ENCODE assay signal across 8 mouse cellular contexts in the genomic region with DNA sequence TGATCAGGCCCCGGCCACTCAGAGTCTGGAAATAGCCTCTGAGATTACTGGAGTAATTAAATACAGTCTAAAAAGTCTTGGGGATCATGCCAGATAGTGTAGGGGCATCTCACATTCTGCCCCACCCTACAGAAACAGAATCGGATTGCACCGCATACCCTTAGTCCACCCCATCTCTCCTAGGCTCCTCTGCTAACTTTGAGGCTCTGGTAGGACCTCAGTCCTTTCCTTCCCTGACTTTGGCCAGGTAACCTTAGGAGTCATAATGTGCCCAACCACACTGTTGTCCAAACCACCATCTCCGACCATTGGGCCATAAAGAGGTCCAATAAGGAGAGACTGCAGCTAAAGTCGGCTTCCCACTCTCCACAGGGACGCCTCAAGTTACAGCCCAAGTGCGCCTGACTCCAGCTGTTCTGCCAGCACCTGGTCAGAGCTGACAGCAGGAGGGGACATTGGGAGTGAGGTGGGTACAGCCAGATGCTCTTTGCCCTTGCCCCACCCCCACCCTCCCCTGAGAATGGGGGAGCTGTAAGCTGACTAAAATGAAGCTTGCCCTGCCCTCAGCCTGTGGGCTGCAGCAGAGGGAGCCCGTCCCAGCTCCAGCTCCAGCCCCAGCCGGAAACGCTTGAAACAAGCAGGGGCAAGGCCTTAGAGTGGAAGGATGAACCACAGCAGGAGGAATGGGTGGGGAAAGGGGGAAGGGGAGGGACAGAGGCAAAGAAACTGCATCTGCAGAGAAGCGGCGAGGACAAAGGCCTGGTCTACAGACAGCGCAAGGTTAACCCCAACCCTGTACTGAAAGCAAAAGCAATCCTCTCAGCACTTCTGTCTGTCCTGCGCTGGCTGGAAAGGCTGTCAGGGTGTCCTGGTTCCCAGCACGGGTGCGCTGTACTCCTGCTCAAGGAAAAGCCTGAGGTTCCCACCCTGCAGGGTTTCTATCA. TPM values are rescaled to one million over a fixed set of nuclear protein-coding genes. Genes with fewer than 3 reads are reported as not detected.
DNase-seq lines count a peak whose midpoint lies in the region; ATAC-seq and TF ChIP-seq lines count a peak whose summit lies in the region.

No protein-coding gene starts in this region.

- TF ChIP-seq EP300 in heart, postnatal 0 days (IDR thresholded peaks at IDR 0.05; ENCODE audit: low read depth) = no peak

- H3K27ac ChIP-seq in heart, postnatal 0 days (ENCODE audit: low read depth) = peak overlapping the region; percentile 26; the same call in 1 of the 2 replicates
- H3K27ac ChIP-seq in limb, embryonic 13.5 days = no peak overlapping the region
- no peak overlapping the region for H3K27ac ChIP-seq in midbrain, postnatal 0 days (ENCODE audit: low read depth, low read length)

- no peak for TF ChIP-seq CTCF in heart, postnatal 0 days (IDR thresholded peaks at IDR 0.05; ENCODE audit: low read depth)
- peak; percentile 9; the same call in 1 of the 2 replicates for TF ChIP-seq CTCF in midbrain, postnatal 0 days (IDR thresholded peaks at IDR 0.05)

- H3K4me2 ChIP-seq in heart, postnatal 0 days (ENCODE audit: low read depth, low read length) = peak overlapping the region; percentile 40
- peak overlapping the region; percentile 48 for H3K4me2 ChIP-seq in limb, embryonic 13.5 days (replicated peaks)
- 0 out of 2 replicates have a peak overlapping the region, but pooled peaks have one; percentile 15 for H3K4me2 ChIP-seq in midbrain, postnatal 0 days (ENCODE audit: low read depth, low read length, poor library complexity, severe bottlenecking)

- ATAC-seq in CD4-positive, CD25-positive, alpha-beta regulatory T cell, adult 4 months = peak; percentile 27
- ATAC-seq in activated CD4-positive, CD25-positive, alpha-beta regulatory T cell, adult 4 months = peak; percentile 8
- peak; percentile 49; the same call in 1 of the 2 replicates for ATAC-seq in heart, postnatal 0 days (ENCODE audit: insufficient read depth, low read depth)
- ATAC-seq in limb, embryonic 13.5 days (ENCODE audit: low FRiP score, low read depth) = peak; percentile 77
- ATAC-seq in midbrain, postnatal 0 days (ENCODE audit: low FRiP score) = 0 out of 2 replicates have a peak, but pooled peaks have one; percentile 20

- H3K36me3 ChIP-seq in heart, postnatal 0 days (replicated peaks; ENCODE audit: control insufficient read depth, insufficient read depth, low read length) = no peaks in the 10 kb centered on the region
- H3K36me3 ChIP-seq in limb, embryonic 13.5 days = no peaks in the 10 kb centered on the region
- H3K36me3 ChIP-seq in midbrain, postnatal 0 days (ENCODE audit: insufficient read depth, low read length) = no peaks in the 10 kb centered on the region

- peaks cover 20% of the 10 kb centered on the region for H3K4me1 ChIP-seq in heart, postnatal 0 days (ENCODE audit: control insufficient read depth, insufficient read depth)
- peaks cover 18% of the 10 kb centered on the region for H3K4me1 ChIP-seq in limb, embryonic 13.5 days
- H3K4me1 ChIP-seq in midbrain, postnatal 0 days (ENCODE audit: insufficient read depth, low read length) = peaks cover 3% of the 10 kb centered on the region; the same call in 1 of the 2 replicates

- H3K27me3 ChIP-seq in heart, postnatal 0 days (ENCODE audit: control insufficient read depth, insufficient read depth, low read length) = no peaks in the 10 kb centered on the region
- no peaks in the 10 kb centered on the region for H3K27me3 ChIP-seq in limb, embryonic 13.5 days
- no peaks in the 10 kb centered on the region for H3K27me3 ChIP-seq in midbrain, postnatal 0 days (ENCODE audit: insufficient read depth, low read length)

- no peaks in the 10 kb centered on the region for H3K9me3 ChIP-seq in heart, postnatal 0 days (replicated peaks; ENCODE audit: control insufficient read depth, low read length)
- no peaks in the 10 kb centered on the region for H3K9me3 ChIP-seq in limb, embryonic 13.5 days
- no peaks in the 10 kb centered on the region for H3K9me3 ChIP-seq in midbrain, postnatal 0 days (ENCODE audit: low read length)

- no peak overlapping the region for H3K4me3 ChIP-seq in heart, postnatal 0 days (ENCODE audit: low read depth, low read length)
- H3K4me3 ChIP-seq in limb, embryonic 13.5 days = peak overlapping the region; percentile 12; the same call in 1 of the 2 replicates
- no peak overlapping the region for H3K4me3 ChIP-seq in midbrain, postnatal 0 days (ENCODE audit: low read depth, low read length)

- 0 out of 2 replicates have a peak overlapping the region, but pooled peaks have one; percentile 3 for H3K9ac ChIP-seq in heart, postnatal 0 days (replicated peaks; ENCODE audit: low read depth, low read length)
- H3K9ac ChIP-seq in limb, embryonic 13.5 days = peak overlapping the region; percentile 58
- H3K9ac ChIP-seq in midbrain, postnatal 0 days (replicated peaks; ENCODE audit: low read length, poor library complexity, severe bottlenecking) = 0 out of 2 replicates have a peak overlapping the region, but pooled peaks have one; percentile 13

- no peak for DNase-seq in heart, postnatal 0 days (ENCODE audit: low spot score)
- DNase-seq in midbrain, postnatal 0 days (ENCODE audit: low spot score) = no peak
- DNase-seq in frontal cortex, postnatal 10 days (ENCODE audit: low spot score in 2 of 2) = no peak
- no peak for DNase-seq in B cell, adult 2 months
- no peak for DNase-seq in adrenal gland, adult 8-10 months

- 37% methylated on average over 16 of the region's 16 CpGs for WGBS in heart, postnatal 0 days
- 17% methylated on average over 16 of the region's 16 CpGs for WGBS in limb, embryonic 13.5 days
- 34% methylated on average over 16 of the region's 16 CpGs for WGBS in midbrain, postnatal 0 days

RNA-seq across cellular contexts. Expression of gene Mapkapk3, which starts 10.0 kb away (rescaled TPM):
- polyA plus RNA-seq in CD4-positive, CD25-positive, alpha-beta regulatory T cell, adult 4 months (2017; shearing (Covaris generic)) = 10 to 100 TPM; 52.7 to 58.5 TPM
- 10 to 100 TPM; 57.5 to 62.0 TPM for polyA plus RNA-seq in activated CD4-positive, CD25-positive, alpha-beta regulatory T cell, adult 4 months (2017; shearing (Covaris generic))
- 14.8 and 24.0 TPM in 2 replicates for total RNA-seq in heart, postnatal 0 days (2014; rRNA removed; ENCODE audit: low replicate concordance)
- 13.0 and 15.1 TPM in 2 replicates for polyA plus RNA-seq in heart, postnatal 0 days (2015; fragmentation: Nextera tagmentation; extraction: Ambion mirVana)
- 6.3 and 6.7 TPM in 2 replicates for polyA plus RNA-seq in limb, embryonic 13.5 days (2015; fragmentation: Nextera tagmentation; extraction: Ambion mirVana)
- total RNA-seq in midbrain, postnatal 0 days (2014; rRNA removed) = 2.3 and 3.2 TPM in 2 replicates
- polyA plus RNA-seq in midbrain, postnatal 0 days (2015; fragmentation: Nextera tagmentation; extraction: Ambion mirVana) = 1.3 and 2.2 TPM in 2 replicates
- 10 to 100 TPM; 32.7 to 41.4 (median 34.9) TPM for total RNA-seq in adrenal gland, adult 8-10 months (2022)

RNA-seq across cellular contexts. Expression of gene Cish, which starts 16.2 kb away (rescaled TPM):
- polyA plus RNA-seq in CD4-positive, CD25-positive, alpha-beta regulatory T cell, adult 4 months (2017; shearing (Covaris generic)) = 100 to 1,000 TPM; 102 to 161 TPM
- 100 to 1,000 TPM; 116 to 135 TPM for polyA plus RNA-seq in activated CD4-positive, CD25-positive, alpha-beta regulatory T cell, adult 4 months (2017; shearing (Covaris generic))
- total RNA-seq in heart, postnatal 0 days (2014; rRNA removed; ENCODE audit: low replicate concordance) = 44.8 and 62.6 TPM in 2 replicates
- 136 and 149 TPM in 2 replicates for polyA plus RNA-seq in heart, postnatal 0 days (2015; fragmentation: Nextera tagmentation; extraction: Ambion mirVana)
- polyA plus RNA-seq in limb, embryonic 13.5 days (2015; fragmentation: Nextera tagmentation; extraction: Ambion mirVana) = 9.8 and 9.9 TPM in 2 replicates
- 2.4 and 6.0 TPM in 2 replicates for total RNA-seq in midbrain, postnatal 0 days (2014; rRNA removed)
- polyA plus RNA-seq in midbrain, postnatal 0 days (2015; fragmentation: Nextera tagmentation; extraction: Ambion mirVana) = 6.5 and 6.7 TPM in 2 replicates
- total RNA-seq in adrenal gland, adult 8-10 months (2022) = 10 to 100 TPM in 1 of 4 experiments, 1 to 10 TPM in 3; 4.1 to 62.8 (median 6.5) TPM

RNA-seq across cellular contexts. Expression of gene Dock3, which starts 47.9 kb away (rescaled TPM):
- under 1 TPM in 1 of 2 experiments, not detected in 1; 0.05 TPM for polyA plus RNA-seq in CD4-positive, CD25-positive, alpha-beta regulatory T cell, adult 4 months (2017; shearing (Covaris generic))
- under 1 TPM in 1 of 2 experiments, not detected in 1; 0.24 TPM for polyA plus RNA-seq in activated CD4-positive, CD25-positive, alpha-beta regulatory T cell, adult 4 months (2017; shearing (Covaris generic))
- total RNA-seq in heart, postnatal 0 days (2014; rRNA removed; ENCODE audit: low replicate concordance) = 0.08 and 11.6 TPM in 2 replicates
- polyA plus RNA-seq in heart, postnatal 0 days (2015; fragmentation: Nextera tagmentation; extraction: Ambion mirVana) = 0.16 and 0.21 TPM in 2 replicates
- polyA plus RNA-seq in limb, embryonic 13.5 days (2015; fragmentation: Nextera tagmentation; extraction: Ambion mirVana) = 0.37 and 0.64 TPM in 2 replicates
- 56.3 and 58.8 TPM in 2 replicates for total RNA-seq in midbrain, postnatal 0 days (2014; rRNA removed)
- 17.7 and 20.5 TPM in 2 replicates for polyA plus RNA-seq in midbrain, postnatal 0 days (2015; fragmentation: Nextera tagmentation; extraction: Ambion mirVana)
- total RNA-seq in adrenal gland, adult 8-10 months (2022) = 10 to 100 TPM in 2 of 4 experiments, 1 to 10 TPM in 2; 6.1 to 14.8 (median 10.0) TPM

RNA-seq across cellular contexts. Expression of gene Hemk1, which starts 58.5 kb away (rescaled TPM):
- polyA plus RNA-seq in CD4-positive, CD25-positive, alpha-beta regulatory T cell, adult 4 months (2017; shearing (Covaris generic)) = 10 to 100 TPM; 27.8 to 29.1 TPM
- polyA plus RNA-seq in activated CD4-positive, CD25-positive, alpha-beta regulatory T cell, adult 4 months (2017; shearing (Covaris generic)) = 10 to 100 TPM; 25.4 to 27.3 TPM
- 4.8 and 28.7 TPM in 2 replicates for total RNA-seq in heart, postnatal 0 days (2014; rRNA removed; ENCODE audit: low replicate concordance)
- 12.3 and 15.3 TPM in 2 replicates for polyA plus RNA-seq in heart, postnatal 0 days (2015; fragmentation: Nextera tagmentation; extraction: Ambion mirVana)
- 12.6 and 14.4 TPM in 2 replicates for polyA plus RNA-seq in limb, embryonic 13.5 days (2015; fragmentation: Nextera tagmentation; extraction: Ambion mirVana)
- 15.8 and 21.3 TPM in 2 replicates for total RNA-seq in midbrain, postnatal 0 days (2014; rRNA removed)
- polyA plus RNA-seq in midbrain, postnatal 0 days (2015; fragmentation: Nextera tagmentation; extraction: Ambion mirVana) = 15.9 and 19.4 TPM in 2 replicates
- total RNA-seq in adrenal gland, adult 8-10 months (2022) = 10 to 100 TPM; 11.6 to 19.6 (median 17.9) TPM

Comparison
In these comparisons a context has a peak if more than half of its experiments do, and no peak if none do; other contexts are left out.
1. ATAC-seq: peak in every context shown above with its lines; median percentile 77 in limb, embryonic 13.5 days; 49 in heart, postnatal 0 days; 27 in CD4-positive, CD25-positive, alpha-beta regulatory T cell, adult 4 months; 20 in midbrain, postnatal 0 days; 8 in activated CD4-positive, CD25-positive, alpha-beta regulatory T cell, adult 4 months.
2. H3K9ac ChIP-seq: peak in every context shown above with its lines; median percentile 58 in limb, embryonic 13.5 days; 13 in midbrain, postnatal 0 days; 3 in heart, postnatal 0 days.
3. RNA of gene Dock3, which starts 47.9 kb away (polyA plus RNA-seq): 17.7 to 20.5 TPM in midbrain, postnatal 0 days; 0.37 to 0.64 TPM in limb, embryonic 13.5 days, 0.24 TPM in activated CD4-positive, CD25-positive, alpha-beta regulatory T cell, adult 4 months, 0.16 to 0.21 TPM in heart, postnatal 0 days and 0.05 TPM in CD4-positive, CD25-positive, alpha-beta regulatory T cell, adult 4 months; every median in the first group is over 10 times any median in the second.
4. Peak in every context shown above with its lines, with median percentiles within 50 percentile points of each other: H3K4me2 ChIP-seq.